Mouse (Mus musculus) E14TG2a.4 (cell line): Measurements from ENCODE around the gene Selenoh.

Experiments
- CTCF ChIP-seq: conservative IDR thresholded peaks from 2 replicates; pipeline ENCODE4 v1.5.1; 2014; ENCODE audit warnings: low read length
- NANOG ChIP-seq: IDR thresholded peaks from 2 replicates; pipeline ENCODE4 v1.6.1; 2014; ENCODE audit warnings: borderline replicate concordance, low read length, mixed read lengths
- POU5F1 ChIP-seq: IDR thresholded peaks from 2 replicates; pipeline ENCODE4 v1.6.1; 2014; ENCODE audit warnings: low read length, borderline replicate concordance

DNA sequence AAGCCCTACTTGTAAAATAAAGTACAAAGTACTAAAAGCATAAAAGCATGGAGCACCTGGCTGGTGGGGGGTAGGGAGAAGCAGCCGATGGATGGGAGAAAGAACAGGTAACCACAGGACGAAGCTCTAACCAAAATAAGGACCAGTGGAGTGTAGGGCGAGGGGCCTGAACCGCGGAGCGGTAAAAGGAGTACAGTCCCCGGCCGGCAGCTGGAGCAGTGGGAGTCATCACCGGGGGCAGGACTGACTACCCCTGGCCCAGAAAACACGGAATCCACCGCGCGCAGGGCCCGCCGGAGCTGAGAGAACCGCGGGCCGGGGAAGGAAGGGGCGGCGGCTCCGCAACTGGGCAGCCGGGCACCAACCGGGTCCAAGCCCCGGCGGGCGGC lies 43.8 kb upstream of the Selenoh start:
- no peak for TF ChIP-seq CTCF
- no peak for TF ChIP-seq POU5F1
- TF ChIP-seq NANOG, result no peak
